Mouse (Mus musculus): ENCODE results near the gene Lcorl.

DNA sequence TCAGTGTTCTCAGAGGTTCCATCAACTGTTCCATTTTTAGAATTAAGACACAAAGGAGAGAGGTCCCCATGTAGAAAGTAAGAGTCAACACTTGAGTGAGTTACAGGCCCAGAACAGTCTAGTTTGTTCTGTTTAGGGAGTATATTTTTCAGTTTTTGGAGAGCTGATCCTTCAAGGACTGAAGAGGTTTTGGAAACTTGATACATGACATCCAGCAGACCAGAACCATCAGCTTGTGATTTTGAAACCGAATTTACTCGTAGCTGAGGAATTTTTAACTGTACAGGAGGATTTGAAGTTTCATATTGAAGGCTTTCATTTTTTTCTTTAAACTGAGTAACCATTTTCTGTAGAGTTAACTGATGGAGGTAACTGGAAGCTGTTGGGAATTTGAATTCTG, 123.7 kb downstream of the Lcorl start:
- TF ChIP-seq CTCF (IDR thresholded peaks at IDR 0.05; ENCODE audit: low read depth, low read length): no peak
- TF ChIP-seq POLR2A (IDR thresholded peaks at IDR 0.05; ENCODE audit: borderline replicate concordance, low read depth, low read length): no peak

Measured in bone marrow macrophage, adult 2 months (primary cell).